Mouse (Mus musculus): ENCODE results near the gene Stam2. TPM values are rescaled to one million over a fixed set of nuclear protein-coding genes. Genes with fewer than 3 reads are reported as not detected.

The Stam2 gene
- polyA plus RNA-seq, 1 experiment from 2014 or later, result 34.5 TPM

GRCm38 (mm10) chr2:52676913-52677303 is 65.2 kb downstream of the Stam2 start:
- peaks cover 11% of the 10 kb centered on the region for H3K4me1 ChIP-seq (replicated peaks)
- no peaks in the 10 kb centered on the region for H3K36me3 ChIP-seq
- H3K9ac ChIP-seq, result peak overlapping the region; percentile 82; the same call in 1 of the 2 replicates
- H3K4me2 ChIP-seq, result peak overlapping the region; percentile 92
- 0 out of 2 replicates have a peak, but pooled peaks have one; percentile 2 for ATAC-seq (ENCODE audit: low read depth)
- H3K27me3 ChIP-seq, result peaks cover 40% of the 10 kb centered on the region
- H3K4me3 ChIP-seq, result peak overlapping the region; percentile 66
- H3K27ac ChIP-seq (replicated peaks), result no peak overlapping the region
- 8% methylated on average over 6 of the region's 6 CpGs for WGBS
- H3K9me3 ChIP-seq, result no peaks in the 10 kb centered on the region

GRCm38 (mm10) chr2:52676023-52676912 is 65.8 kb downstream of the Stam2 start, which contains the start of gene Cacnb4:
Gene Cacnb4 (minus strand): TSS chr2:52676831.
- WGBS, result under 1% methylated on average over 25 of the region's 77 CpGs
- H3K9me3 ChIP-seq, result no peaks in the 10 kb centered on the region

GRCm38 (mm10) chr2:52675278-52675987 is 66.6 kb downstream of the Stam2 start:
- Histone ChIP-seq H3K4me1 (replicated peaks) (peaks cover 11% of the 10 kb centered on the region), H3K27me3 (peaks cover 43% of the 10 kb centered on the region), H3K4me2 (peak overlapping the region; percentile 92), H3K27ac (replicated peaks) (no peak overlapping the region; the same call in 1 of the 2 replicates), H3K9me3 (no peaks in the 10 kb centered on the region), H3K9ac (peak overlapping the region; percentile 82), H3K36me3 (no peaks in the 10 kb centered on the region), H3K4me3 (peak overlapping the region; percentile 66)
- peak; percentile 61 for ATAC-seq (ENCODE audit: low read depth)
- WGBS, result under 1% methylated on average over 41 of the region's 42 CpGs

More at GRCm38 (mm10) chr2:52676023-52676912, 65.8 kb downstream of the Stam2 start, which contains the start of gene Cacnb4:
- Histone ChIP-seq H3K27me3 (peaks cover 43% of the 10 kb centered on the region), H3K27ac (replicated peaks) (peak within 1 kb of the TSS; percentile 54), H3K4me3 (peak within 1 kb of the TSS; percentile 66), H3K4me1 (replicated peaks) (peaks cover 11% of the 10 kb centered on the region), H3K9ac (peak within 1 kb of the TSS; percentile 82), H3K36me3 (no peaks in the 10 kb centered on the region), H3K4me2 (peak within 1 kb of the TSS; percentile 92)
- ATAC-seq (ENCODE audit: low read depth), result peak; percentile 92

- H3K4me3 ChIP-seq, result peak overlapping the region; percentile 66
- H3K9me3 ChIP-seq, result no peaks in the 10 kb centered on the region
- H3K4me1 ChIP-seq (replicated peaks), result peaks cover 11% of the 10 kb centered on the region
- H3K27me3 ChIP-seq, result peaks cover 43% of the 10 kb centered on the region
- no peak overlapping the region for H3K27ac ChIP-seq (replicated peaks)
- ATAC-seq (ENCODE audit: low read depth), result no peak
- peak overlapping the region; percentile 92 for H3K4me2 ChIP-seq
- H3K9ac ChIP-seq, result no peak overlapping the region
- under 1% methylated on average over 19 of the region's 19 CpGs for WGBS
- H3K36me3 ChIP-seq, result no peaks in the 10 kb centered on the region
These were observed 67.2 kb downstream of the Stam2 start for GRCm38 (mm10) chr2:52674886-52675277.

DNA sequence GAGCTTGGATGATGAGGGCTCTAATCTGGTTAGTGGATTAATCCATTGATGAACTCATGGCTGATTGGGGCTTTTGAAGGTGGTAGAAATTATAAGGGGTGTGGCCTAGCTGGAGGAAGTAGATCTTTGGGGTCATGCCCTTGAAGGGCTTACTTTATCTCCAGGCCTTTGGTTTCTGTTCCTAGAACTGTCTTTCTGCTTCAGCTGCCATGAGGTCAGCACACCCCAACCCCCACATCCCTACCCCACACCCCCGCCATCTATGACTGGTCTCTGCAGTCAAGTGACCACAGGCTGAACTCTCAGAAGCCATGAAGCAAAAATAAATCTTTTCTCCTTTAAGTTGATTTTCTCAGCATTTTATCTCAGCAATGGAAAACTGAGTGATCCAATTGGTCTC is 68.9 kb downstream of the Stam2 start:
- H3K9me3 ChIP-seq, result no peaks in the 10 kb centered on the region
- 77% methylated on average over 1 of the region's 1 CpGs for WGBS
- peaks cover 43% of the 10 kb centered on the region for H3K27me3 ChIP-seq
- H3K9ac ChIP-seq, result no peak overlapping the region
- no peak overlapping the region for H3K27ac ChIP-seq (replicated peaks)
- no peak for ATAC-seq (ENCODE audit: low read depth)
- H3K4me3 ChIP-seq, result no peak overlapping the region
- no peak overlapping the region for H3K4me2 ChIP-seq
- H3K36me3 ChIP-seq, result no peaks in the 10 kb centered on the region
- peaks cover 11% of the 10 kb centered on the region for H3K4me1 ChIP-seq (replicated peaks)

GRCm38 (mm10) chr2:52670733-52671132 is 71.3 kb downstream of the Stam2 start:
- Histone ChIP-seq H3K9ac (no peak overlapping the region), H3K36me3 (no peaks in the 10 kb centered on the region), H3K27ac (replicated peaks) (no peak overlapping the region), H3K27me3 (peaks cover 36% of the 10 kb centered on the region), H3K4me1 (replicated peaks) (peaks cover 11% of the 10 kb centered on the region), H3K9me3 (no peaks in the 10 kb centered on the region), H3K4me2 (no peak overlapping the region), H3K4me3 (no peak overlapping the region)
- ATAC-seq (ENCODE audit: low read depth), result no peak
- 87% methylated on average over 5 of the region's 5 CpGs for WGBS

DNA sequence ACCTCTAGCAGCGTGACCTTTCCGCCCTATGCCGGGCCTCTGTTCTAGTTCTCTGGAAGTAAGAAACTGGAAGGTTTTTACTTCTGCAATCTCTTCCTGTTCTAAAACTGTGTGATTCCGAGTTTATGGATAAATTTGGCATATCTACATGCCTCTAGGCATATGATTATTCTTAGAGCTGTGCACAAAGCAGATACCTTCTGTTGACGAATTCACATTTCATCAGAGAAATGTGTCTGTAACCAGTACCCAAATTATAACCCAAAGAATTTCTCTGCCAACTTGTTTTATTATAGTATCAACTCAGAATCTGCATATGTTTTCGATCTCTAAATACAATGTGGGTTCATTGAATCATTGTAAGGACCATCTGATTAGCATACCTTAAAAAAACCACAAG is 73.6 kb downstream of the Stam2 start:
- peaks cover 17% of the 10 kb centered on the region; the same call in 1 of the 2 replicates for H3K27me3 ChIP-seq
- H3K36me3 ChIP-seq, result no peaks in the 10 kb centered on the region
- no peak overlapping the region for H3K4me3 ChIP-seq
- H3K27ac ChIP-seq (replicated peaks), result no peak overlapping the region
- whole genome bisulfite sequencing, result 88% methylated on average over 6 of the region's 6 CpGs
- no peak overlapping the region for H3K9ac ChIP-seq
- no peaks in the 10 kb centered on the region for H3K4me1 ChIP-seq (replicated peaks)
- ATAC-seq (ENCODE audit: low read depth), result no peak
- no peak overlapping the region for H3K4me2 ChIP-seq
- H3K9me3 ChIP-seq, result no peaks in the 10 kb centered on the region

- ATAC-seq (ENCODE audit: low read depth), result no peak
- Histone ChIP-seq H3K9me3 (no peaks in the 10 kb centered on the region), H3K4me3 (no peak overlapping the region), H3K4me2 (no peak overlapping the region), H3K27ac (replicated peaks) (no peak overlapping the region), H3K4me1 (replicated peaks) (no peaks in the 10 kb centered on the region), H3K27me3 (no peaks in the 10 kb centered on the region), H3K9ac (no peak overlapping the region), H3K36me3 (no peaks in the 10 kb centered on the region)
- 84% methylated on average over 5 of the region's 5 CpGs for WGBS
These were observed 85.4 kb downstream of the Stam2 start for GRCm38 (mm10) chr2:52656722-52657121.

- Histone ChIP-seq H3K4me2 (no peak overlapping the region), H3K36me3 (no peaks in the 10 kb centered on the region), H3K9ac (no peak overlapping the region), H3K9me3 (no peaks in the 10 kb centered on the region), H3K4me1 (replicated peaks) (no peaks in the 10 kb centered on the region), H3K4me3 (no peak overlapping the region), H3K27ac (replicated peaks) (no peak overlapping the region), H3K27me3 (no peaks in the 10 kb centered on the region)
- WGBS, result 83% methylated on average over 4 of the region's 4 CpGs
- no peak for ATAC-seq (ENCODE audit: low read depth)
These were observed 87.5 kb downstream of the Stam2 start for GRCm38 (mm10) chr2:52654541-52654940.

- WGBS, result 84% methylated on average over 6 of the region's 6 CpGs
- Histone ChIP-seq H3K9ac (no peak overlapping the region), H3K36me3 (no peaks in the 10 kb centered on the region), H3K4me2 (no peak overlapping the region), H3K27ac (replicated peaks) (no peak overlapping the region), H3K9me3 (no peaks in the 10 kb centered on the region), H3K4me1 (replicated peaks) (peaks cover 6% of the 10 kb centered on the region; the same call in 1 of the 2 replicates), H3K27me3 (no peaks in the 10 kb centered on the region), H3K4me3 (no peak overlapping the region)
- no peak for ATAC-seq (ENCODE audit: low read depth)
These were observed 90.5 kb downstream of the Stam2 start for GRCm38 (mm10) chr2:52651547-52651946.

GRCm38 (mm10) chr2:52647255-52647998 is 94.7 kb downstream of the Stam2 start:
- ATAC-seq (ENCODE audit: low read depth), result no peak
- Histone ChIP-seq H3K9ac (no peak overlapping the region), H3K4me2 (no peak overlapping the region), H3K27ac (replicated peaks) (no peak overlapping the region), H3K27me3 (no peaks in the 10 kb centered on the region), H3K4me3 (no peak overlapping the region), H3K4me1 (replicated peaks) (peaks cover 6% of the 10 kb centered on the region; the same call in 1 of the 2 replicates), H3K36me3 (no peaks in the 10 kb centered on the region), H3K9me3 (no peaks in the 10 kb centered on the region)
- WGBS, result 77% methylated on average over 8 of the region's 8 CpGs

Data from neural tube, embryonic 13.5 days (tissue).